Mouse (Mus musculus): ENCODE results near the gene Tubb1. TPM values are rescaled to one million over a fixed set of nuclear protein-coding genes. Genes with fewer than 3 reads are reported as not detected.

The Tubb1 gene
- 0.28 and 0.33 TPM in 2 replicates for polyA plus RNA-seq (2012; ENCODE audit: low replicate concordance)

DNA sequence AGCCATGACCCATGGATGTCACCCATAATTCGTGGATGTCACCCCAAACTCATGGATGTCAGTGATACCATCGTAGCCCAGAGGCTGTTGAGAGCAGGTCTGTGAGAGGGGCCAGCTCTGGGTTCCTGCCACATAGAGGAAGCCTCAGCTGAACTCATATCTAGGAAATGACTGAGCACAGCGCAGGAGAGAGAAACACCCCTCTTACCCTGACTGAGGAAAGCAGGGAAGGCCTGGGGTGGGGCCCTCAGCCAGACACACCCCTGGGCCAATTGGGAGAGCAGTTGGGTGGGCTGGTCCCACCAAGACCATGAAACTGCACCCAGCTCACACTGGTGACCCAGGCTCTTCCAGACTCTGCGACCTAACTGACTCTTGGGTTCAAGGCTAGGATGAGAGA, at the start of gene Tubb1:
Tubb1 (plus strand) TSS at position 343 of the 400 bp plus-strand sequence.

DNA sequence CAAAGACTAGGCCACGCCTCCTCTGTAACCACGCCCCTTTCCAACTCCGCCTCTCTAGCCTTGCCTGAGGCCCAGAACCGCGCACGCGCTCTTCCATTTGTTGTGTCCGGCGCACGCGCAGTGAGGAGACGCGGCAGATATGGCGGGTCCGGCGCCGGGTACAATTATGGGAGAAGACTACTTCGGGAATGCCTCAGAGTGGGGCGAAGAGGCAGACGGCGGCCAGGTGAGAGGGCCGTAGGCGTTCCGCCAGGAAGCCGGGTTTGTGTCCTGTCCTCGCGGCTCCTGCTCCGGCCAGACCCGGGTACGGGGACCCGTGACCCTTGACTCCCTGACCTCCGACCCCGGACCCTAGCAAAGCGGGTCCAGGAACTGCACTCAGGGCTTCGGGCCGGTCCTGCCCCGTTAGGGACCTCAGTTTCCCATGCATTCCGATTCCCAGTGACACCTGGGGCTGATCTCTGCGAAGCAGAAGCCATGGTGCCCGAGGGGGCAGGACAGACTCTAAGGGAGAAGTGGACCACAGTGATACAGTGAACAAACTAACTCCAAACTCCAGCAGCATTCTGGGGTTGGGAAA, 34.7 kb upstream of the Tubb1 start, which contains the start of gene Nelfcd:
Nelfcd (plus strand) TSS at position 74 of the 580 bp plus-strand sequence.

DNA sequence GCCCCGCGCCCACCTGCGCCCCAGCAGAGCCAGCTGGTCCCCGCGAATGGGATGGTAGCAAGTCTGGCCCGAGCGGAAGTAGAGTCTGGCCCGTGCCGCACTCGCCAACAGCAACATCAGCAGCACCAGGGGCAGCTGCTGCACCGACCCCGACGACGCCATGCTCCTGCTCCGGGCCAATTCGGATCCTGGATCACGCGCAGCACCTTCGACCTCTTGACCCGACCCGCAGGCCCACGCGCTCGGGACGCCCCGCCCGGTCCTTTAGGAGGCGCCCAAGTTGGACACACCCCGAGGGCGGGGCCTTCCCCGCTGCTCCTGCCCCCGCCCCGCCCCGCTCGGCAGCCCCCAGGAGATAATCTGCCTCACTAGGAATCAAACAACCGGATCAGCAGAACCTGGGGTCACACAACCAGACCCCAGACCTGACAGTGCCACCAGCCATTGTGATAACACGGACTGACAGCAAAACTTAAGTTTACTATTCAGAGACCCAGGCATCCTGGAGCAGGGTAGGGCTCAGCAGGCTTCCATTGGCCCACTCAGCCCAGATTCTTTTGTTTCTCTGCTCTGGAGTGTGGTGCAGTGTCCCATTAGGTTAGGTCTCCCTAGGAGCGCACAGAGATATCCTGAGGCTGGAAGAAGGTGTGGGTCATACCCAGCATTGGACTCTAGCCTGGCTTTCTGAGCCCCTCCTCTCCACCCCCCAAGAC, 11.6 kb upstream of the Tubb1 start, which contains the start of gene Ctsz:
Ctsz (minus strand) TSS at position 303 of the 713 bp plus-strand sequence.

DNA sequence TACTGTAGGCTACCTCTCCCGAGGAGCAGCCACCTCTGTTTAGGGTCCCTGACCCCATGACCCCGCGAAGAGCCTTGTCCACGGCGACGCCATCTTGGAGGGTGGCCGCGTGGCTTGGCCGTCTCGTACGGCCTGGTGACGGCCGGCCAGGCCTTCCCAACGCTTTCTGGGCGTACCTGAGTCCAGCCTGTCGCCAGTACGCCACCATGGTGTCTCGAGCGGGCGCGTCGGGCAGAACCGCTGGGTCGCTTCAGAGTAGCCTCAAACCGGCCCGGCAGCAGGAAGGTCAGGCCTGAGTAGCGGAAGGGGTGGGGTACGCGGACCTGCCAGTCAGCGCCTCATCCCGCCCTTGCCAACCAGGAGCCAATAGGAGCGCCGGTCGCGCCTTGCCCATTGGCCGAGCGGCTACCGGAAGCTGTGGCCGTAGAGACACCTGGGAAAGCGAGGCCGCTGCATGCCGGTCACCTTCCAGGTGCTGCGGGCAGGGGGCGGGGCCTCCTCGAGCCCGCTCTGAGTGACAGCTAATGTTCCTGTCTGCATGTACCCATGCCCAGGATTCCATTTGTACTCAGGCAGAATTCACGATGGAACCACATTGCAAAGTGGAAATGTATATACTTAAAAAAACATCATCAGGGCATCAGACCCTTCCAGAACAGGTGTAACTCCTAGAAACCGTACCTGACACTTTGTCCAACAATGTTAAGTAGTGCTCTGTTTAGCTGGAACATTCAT, 13.5 kb downstream of the Tubb1 start, which contains the start of gene Atp5e:
Atp5e (minus strand) TSS at position 317 of the 735 bp plus-strand sequence.

DNA sequence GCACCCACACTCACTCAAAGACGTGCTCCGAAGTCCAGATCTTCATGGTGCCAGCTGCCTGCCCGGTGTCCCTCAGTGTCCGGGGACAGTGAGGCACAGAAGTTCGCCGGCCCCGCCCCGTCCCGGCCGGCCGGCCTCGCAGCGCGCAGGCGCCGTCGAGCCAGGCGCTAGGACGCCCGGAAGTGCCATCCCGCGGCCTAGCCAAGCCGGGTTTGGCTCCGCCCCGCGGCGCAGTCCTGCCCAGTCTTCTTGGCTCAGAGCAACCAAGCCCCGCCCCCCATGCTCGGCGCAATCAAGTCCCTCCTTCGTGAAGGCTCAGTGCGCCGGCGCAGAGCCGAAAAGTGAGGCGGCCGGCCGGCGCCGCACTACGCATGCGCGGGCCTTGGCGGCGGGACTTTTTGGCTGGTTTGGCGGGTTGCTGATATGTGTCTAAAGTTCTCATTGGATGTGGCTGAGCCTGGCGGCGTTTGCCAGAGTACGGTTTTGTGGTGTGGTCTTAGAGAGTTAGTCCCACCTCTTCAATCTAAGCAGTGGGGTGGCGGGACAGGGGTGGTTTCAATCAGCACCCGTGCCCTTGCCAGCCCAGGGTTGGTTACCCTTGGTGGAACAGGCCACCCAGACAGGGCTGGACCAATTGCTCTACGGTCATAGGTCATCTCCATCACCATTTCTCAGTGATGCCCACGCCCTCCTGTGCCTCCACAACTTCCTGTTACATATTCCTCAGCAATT, 22.5 kb downstream of the Tubb1 start, which contains the start of gene Prelid3b:
Prelid3b (minus strand) TSS at position 264 of the 732 bp plus-strand sequence.

Other genes with a start within 250 kb of the Tubb1 start
- 277 and 485 TPM in 2 replicates for gene Gnas, start 166.4 kb upstream of the Tubb1 start, polyA plus RNA-seq (2012; ENCODE audit: low replicate concordance)
- not detected in 2 replicates for gene Gm20721, start 104.0 kb upstream of the Tubb1 start, polyA plus RNA-seq (2012; ENCODE audit: low replicate concordance)
- gene Nelfcd, start 34.9 kb upstream of the Tubb1 start, polyA plus RNA-seq (2012; ENCODE audit: low replicate concordance): 63.6 and 67.5 TPM in 2 replicates
- gene Ctsz, start 11.7 kb upstream of the Tubb1 start, polyA plus RNA-seq (2012; ENCODE audit: low replicate concordance): 88.0 and 125 TPM in 2 replicates
- 50.9 and 95.5 TPM in 2 replicates for gene Atp5e, start 13.4 kb downstream of the Tubb1 start, polyA plus RNA-seq (2012; ENCODE audit: low replicate concordance)
- 9.8 and 33.7 TPM in 2 replicates for gene Prelid3b, start 22.4 kb downstream of the Tubb1 start, polyA plus RNA-seq (2012; ENCODE audit: low replicate concordance)
- gene Zfp831, start 192.8 kb downstream of the Tubb1 start, polyA plus RNA-seq (2012; ENCODE audit: low replicate concordance): 3.8 and 4.1 TPM in 2 replicates